Mouse (Mus musculus) adrenal gland (tissue): ENCODE data around the gene Mrpl36.

Source experiments
- intact Hi-C: fragments of 180-260 bp; cut with DNase I; formaldehyde crosslinking; loops from one replicate; pipeline ENCODE4 v1.15.1; 2025
- long read RNA-seq, 2 experiments: library from polyadenylated mRNA; unstranded; transcript quantifications; one replicate each; pipeline ENCODE4 v2.0.0; 2020; ENCODE audit warnings: borderline replicate concordance in 1 of 2; ENCODE audit not compliant: insufficient replicate concordance in 1 of 2

The Mrpl36 gene
- long read RNA-seq, experiment 1, transcript Mrpl36-201 (2 exons, 923 nt), result major isoform, 81 of 89 reads
- long read RNA-seq, experiment 1, partial matches to known transcripts, result 5 of 89 reads
- long read RNA-seq, experiment 1, other reads (novel, unspliced or antisense), result 1 of 89 reads
- long read RNA-seq, experiment 2, transcript Mrpl36-201 (2 exons, 923 nt), result major isoform, 117 of 131 reads
- long read RNA-seq, experiment 2, transcript Mrpl36-203 (2 exons, 680 nt), result minor isoform, 10 of 131 reads
- long read RNA-seq, experiment 2, partial matches to known transcripts, result 0 of 131 reads
- long read RNA-seq, experiment 2, other reads (novel, unspliced or antisense), result 2 of 131 reads

DNA sequence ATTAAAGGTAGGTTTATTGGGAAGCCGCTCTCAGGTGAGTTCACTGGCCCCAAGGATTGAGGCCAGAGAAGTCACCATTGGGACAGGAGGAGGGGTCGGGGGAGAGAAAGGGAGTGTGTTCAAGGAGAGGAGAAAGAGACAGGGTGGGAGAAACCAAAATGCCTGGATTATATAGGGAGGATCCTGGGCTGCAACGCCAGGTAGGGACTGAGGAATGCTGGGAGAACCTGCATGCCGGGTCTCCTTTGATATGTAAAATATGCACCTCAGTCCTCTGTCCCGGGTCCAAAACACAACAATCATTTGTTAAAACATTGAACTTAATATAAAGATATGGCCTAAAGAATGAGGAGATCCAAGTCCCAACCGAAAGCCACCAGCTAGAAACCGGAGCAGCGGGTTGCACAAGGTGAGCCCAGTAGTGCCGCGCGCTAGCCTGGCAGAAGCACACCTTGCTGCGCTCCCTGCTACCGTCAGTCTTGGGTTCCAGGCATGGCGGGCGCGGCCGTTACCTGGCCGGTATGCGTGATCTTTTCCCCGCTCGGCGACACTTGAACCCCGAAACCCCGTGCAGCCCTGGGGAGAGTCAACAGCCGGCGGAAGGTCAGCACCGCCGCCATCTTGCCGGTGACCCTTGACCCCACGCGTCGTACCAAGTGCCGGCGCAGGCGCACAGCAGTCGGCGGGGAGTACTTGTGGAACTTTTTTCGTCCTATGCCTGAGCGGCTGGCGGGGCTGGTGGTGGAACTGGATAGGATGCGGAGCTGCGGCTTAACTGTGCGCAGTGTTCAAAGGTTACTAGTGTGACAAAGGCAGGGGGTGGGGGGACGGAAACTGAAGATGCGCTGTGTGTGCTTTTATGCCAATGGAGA, at the start of gene Mrpl36, which contains the start of gene Ndufs6:
TSS of gene Mrpl36 (plus strand) at position 687 of the 872 bp plus-strand sequence.
TSS of gene Ndufs6 (minus strand) at position 716 of the 872 bp plus-strand sequence.
- intact Hi-C loops, result no loop called here

- intact Hi-C loops, result no loop called here
Measured at GRCm38 (mm10) chr13:73279196-73279595, 49.1 kb upstream of the Mrpl36 start.

DNA sequence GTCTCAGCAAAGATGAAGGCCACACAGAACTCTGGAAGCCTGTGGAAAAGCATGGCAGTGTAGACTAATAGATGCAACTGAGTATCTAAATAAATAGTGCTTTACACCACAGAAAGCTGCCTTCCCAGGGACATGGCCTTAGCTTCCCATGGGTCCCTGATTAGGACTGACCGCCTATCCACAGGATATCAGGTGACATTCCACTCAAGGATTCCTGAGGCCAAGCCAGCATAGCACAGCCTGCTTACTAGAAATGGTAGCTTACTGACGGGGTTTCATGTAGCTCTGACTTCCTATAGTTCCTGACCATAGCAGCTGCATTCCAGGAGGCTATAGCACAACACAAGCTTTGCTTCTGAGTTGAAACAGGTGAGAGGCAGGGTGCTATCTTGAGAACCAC, 45.9 kb upstream of the Mrpl36 start:
- intact Hi-C loops, result no loop called here

DNA sequence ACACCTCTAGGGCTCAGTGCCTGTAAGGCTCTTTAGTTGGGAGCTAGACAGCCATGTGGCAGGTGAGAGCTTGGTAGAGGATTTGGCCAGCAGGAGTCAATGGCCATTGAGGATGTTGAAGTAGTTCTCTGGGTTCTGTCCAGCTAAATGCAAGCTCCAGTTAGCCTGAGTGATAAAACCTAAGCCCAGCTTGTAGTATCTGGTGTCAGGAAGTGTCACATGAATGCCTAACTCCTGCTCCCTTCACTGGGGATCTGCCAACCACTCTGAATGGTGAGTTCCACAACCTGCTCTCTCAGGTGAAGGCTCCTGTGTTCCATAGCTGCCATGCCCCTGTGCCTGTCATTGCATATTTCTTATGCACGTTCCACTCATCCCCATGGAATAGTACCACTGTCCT, 44.8 kb upstream of the Mrpl36 start:
- intact Hi-C loops, result no loop called here

GRCm38 (mm10) chr13:73290206-73290605, 38.1 kb upstream of the Mrpl36 start:
- intact Hi-C loops, result no loop called here

DNA sequence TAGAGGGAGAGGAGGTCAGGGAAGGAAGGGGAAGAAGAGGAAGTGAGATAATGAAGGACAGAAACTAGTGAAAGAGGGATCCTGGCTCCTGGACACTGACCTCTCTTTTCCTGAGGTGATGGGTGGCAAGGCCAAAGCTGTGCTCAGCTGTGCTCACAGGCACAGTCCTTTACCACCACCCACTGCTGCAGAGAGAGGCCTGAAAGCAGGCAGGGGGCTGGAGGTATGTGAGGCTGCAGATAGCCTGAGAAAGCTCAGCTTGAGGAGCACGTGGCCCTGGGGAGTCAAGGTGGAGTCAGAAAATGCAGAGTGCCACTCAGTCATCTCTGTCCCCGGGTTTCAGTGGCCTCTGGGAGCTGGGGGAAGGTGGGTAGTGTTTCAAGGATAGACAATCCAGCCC, 37.2 kb upstream of the Mrpl36 start:
- intact Hi-C loops, result no loop called here

DNA sequence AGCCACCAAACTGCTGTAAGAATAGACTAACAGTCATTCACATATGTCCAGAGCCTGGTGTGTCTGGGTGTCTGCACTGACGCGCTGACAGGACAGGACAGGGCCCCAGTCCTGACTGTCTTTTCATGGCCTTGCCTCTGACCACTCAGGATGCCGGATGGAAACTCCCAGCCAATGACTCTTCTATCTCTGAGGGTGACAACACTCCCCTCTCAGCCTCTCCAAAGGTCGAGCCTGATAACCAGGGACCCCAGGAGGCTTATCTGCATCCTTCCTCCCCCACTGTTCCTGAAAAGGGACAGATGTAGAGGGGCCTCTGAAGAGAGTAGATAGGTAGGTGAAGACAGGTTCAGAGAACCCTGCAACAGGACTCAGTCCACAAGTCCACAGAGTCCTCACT, 29.6 kb upstream of the Mrpl36 start:
- intact Hi-C loops, result no loop called here

DNA sequence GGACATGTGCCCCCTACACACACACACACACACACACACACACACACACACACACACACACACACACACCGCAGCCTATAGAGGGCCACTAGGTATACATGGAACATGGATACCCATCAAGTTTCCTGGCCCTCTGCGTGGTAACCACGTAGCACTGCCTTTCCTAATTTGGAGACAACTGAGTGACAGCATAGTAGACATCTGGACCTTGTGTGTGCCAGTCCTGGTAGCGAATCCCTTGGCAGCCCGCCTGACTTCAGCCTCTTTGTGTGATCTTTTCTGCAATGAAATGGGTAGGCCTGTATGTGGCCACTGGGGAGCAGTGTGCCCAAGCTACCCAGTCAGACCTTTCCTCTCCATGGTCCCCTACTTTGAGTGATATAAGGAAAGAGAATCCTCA, 29.0 kb upstream of the Mrpl36 start:
- intact Hi-C loops, result no loop called here

- intact Hi-C loops, result no loop called here
Measured at GRCm38 (mm10) chr13:73304729-73305128, 23.6 kb upstream of the Mrpl36 start.

DNA sequence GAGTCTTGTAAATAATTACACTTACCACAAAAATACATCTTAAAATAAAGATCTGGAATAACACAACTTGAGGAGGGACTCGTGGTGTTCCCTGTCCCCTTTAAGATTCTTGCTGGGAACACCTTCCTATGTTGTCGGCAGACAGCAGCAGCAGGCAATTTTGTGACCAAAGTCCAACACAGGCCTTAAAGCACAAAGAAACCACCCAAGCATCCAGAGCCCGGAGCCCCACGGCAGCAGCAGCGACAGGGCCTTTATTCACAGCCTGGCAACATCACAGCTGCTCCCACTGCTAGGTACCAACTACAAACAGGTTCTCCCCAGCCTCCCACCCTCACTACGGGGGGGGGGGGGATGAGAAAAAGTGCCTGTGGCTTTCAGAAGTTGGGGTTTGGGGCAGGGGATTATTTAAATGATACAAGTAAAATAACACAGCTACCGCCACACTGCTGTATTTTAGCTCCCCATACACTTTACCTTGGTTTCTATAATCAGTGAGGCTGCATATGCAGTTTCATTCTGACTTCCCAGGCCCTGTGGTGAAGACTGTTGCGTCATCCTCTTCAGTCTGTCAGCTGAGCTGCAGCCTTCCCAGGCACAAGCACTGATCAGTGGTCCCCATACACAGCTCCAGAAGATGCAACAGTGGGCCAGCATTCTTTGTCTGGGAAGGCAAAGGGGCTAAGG, 22.8 kb upstream of the Mrpl36 start:
- intact Hi-C loops, result no loop called here

DNA sequence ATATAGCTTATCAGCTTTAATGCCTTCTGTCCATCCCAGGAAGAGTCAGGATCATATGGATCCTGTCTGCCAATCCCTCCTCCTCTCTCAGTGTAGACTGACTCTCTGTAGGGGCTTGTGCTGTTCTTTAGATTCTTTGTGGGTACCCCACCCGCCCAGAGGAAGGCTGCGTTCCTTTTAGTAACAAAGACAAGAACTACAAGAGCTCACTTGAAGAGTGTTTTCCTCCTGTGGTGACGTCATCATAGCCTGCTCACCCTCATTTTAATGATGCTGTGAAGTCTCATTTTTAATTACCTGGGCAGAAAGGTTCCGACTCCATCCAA, 22.3 kb upstream of the Mrpl36 start:
- intact Hi-C loops, result no loop called here

DNA sequence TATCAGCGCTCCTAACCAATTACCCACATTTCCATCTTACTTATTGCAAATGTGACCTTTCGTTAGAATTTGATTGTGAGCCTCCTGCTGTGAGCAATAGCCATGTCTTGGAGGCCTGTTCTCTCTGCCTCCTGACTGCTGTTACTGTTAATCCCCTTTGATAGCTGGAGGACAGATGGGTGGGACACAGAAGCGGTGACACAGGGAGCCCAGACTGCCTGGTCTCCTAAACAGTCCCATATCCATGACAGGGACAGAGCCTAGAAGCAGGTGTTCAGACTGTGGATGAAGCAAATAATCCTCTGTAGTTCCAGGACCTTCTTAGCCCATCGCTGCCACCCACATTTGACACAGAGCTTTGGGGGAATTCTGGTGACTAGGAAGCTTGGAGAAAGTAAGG, 21.9 kb upstream of the Mrpl36 start:
- intact Hi-C loops, result no loop called here

DNA sequence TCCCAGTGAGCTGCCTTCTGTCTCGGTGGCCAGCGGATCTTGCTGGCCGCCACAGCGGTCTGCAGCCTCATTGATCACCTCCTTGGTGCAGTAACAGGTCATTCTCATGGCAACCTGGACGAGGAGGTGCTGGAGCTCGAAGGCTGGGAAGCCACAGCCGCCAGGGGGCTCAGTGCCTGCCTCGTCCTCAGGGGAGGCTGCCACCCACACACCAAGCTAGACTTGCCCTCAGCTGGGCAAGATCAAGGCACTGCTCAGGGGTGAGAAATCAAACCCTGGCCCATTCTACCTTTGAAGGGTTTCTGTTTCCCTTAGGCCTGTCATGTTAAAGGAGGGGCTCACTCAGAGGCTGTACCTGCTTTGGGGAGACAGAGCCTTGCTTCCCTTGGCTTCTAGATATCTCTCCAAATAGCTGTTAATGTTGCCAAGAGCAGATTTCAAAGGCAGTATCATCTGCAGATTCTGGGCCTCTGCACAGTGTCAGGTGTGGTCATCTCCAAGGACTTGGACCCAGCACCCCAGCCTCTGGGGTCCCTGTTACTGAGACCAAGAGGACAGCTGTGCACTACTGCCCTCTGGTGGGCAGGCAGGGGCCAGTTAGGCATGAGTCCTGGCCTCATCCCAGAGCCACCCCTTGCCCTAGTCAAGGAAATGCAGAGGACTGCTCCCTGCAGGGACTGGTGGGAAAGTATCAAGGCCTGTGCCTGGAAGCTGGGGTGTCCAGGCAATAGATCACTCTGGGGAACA, 18.0 kb upstream of the Mrpl36 start:
- intact Hi-C loops, result no loop called here

GRCm38 (mm10) chr13:73320048-73320447, 8.3 kb upstream of the Mrpl36 start:
- intact Hi-C loops, result no loop called here

DNA sequence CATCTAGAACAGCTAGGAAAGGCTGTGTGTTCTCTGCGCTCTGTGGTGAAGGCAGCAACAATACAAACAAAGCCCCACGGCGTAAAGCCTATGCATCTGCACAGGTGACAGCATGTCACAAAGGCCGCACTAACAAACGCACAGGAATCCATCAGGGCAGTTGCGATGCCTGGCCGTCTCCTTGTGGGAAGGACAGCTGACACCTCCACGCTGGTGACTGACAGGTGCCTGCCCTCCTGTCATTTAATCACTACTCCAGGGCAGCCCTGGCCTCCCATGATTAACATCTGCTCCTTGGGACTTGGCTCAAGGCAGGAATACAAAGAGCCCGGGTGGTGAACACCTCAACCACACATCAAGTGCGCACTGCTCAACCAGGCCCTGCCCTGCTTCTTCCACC, 5.7 kb upstream of the Mrpl36 start:
- intact Hi-C loops, result no loop called here

GRCm38 (mm10) chr13:73323406-73323805, 4.9 kb upstream of the Mrpl36 start:
- intact Hi-C loops, result no loop called here

DNA sequence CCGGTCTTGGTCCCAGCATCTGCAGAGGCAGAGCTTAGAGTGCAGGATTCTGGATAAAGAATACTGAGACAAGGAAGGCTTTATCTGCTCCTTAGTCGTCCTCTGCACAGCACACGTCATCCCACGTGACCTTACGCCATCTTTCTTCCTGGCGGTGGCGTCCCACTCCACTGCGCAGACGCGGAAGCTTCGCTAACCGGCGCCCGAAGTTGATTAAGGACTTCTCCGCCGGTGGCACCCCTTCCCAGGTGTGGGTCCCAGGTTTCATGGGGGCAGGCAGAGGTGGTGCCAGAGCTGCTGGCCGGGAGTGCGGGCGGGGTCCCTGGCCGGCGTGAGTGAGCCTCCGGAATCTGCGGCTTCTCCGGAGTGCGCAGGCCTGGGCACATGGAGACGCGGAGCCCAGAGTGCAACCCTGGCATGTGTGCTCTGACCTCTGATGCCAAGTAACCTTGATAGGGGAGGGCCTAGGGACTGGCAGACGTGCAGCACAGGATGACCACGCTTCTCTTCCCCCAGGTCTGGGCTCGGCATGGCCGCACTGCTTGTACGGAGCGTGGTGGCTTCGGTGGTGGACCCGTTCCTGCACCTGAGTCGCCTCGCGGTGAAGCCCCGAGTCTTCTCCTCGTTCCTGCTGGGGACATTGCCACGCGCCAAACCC, 2.7 kb downstream of the Mrpl36 start:
- intact Hi-C loops, result loop anchor here (5.0 kb wide), 1 partner anchor 271 kb away; the partner anchor contains the start of gene Clptm1l

GRCm38 (mm10) chr13:73331736-73332135, 3.4 kb downstream of the Mrpl36 start:
- intact Hi-C loops, result loop anchor here (5.0 kb wide), 1 partner anchor 271 kb away; the partner anchor contains the start of gene Clptm1l

- intact Hi-C loops, result no loop called here
Measured at GRCm38 (mm10) chr13:73336753-73337152, 8.4 kb downstream of the Mrpl36 start.

DNA sequence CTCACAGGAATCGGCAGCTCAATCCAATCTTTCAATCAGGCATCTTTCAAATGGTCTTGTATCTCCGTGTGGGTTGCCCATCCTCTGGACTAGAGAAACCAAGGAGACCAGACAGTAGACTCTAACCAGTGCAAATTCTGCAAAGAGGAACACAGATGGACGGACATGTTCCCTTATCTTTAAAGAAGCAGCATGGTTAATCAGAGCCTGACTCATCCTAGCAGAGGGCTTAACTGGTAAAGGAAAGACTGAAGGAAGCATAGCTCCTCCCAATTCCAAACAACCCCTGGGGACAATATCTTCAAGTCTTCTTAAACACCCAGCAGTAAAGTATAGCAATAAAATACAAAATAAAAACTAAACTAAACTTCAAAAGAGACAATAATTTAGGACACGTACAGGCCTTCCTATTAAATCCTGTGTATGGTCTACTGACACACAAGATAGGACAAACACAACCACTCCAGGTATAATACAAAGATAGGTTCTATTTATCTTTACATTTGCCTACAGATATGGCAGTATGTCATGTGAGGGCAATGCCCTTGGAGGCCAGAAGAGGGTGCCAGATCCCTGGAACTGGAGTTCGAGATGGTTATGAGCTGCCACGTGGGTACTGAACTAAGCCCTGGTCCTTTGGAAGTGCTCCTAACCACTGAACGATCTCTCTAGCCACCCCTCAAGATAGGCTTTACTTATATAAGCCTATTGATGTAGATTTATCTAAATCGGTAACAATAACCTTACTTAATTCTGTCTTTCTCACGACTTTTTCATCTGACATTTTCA, 17.0 kb downstream of the Mrpl36 start:
- intact Hi-C loops, result no loop called here
